Mouse (Mus musculus) bone marrow macrophage, adult 2 months (primary cell): ENCODE data around the gene Minos1.

ENCODE experiments used
- CTCF ChIP-seq: IDR thresholded peaks from 2 replicates; pipeline ENCODE4 v1.5.1; 2012; ENCODE audit warnings: low read depth, mild to moderate bottlenecking, low read length, moderate library complexity
- POLR2A ChIP-seq: IDR thresholded peaks from 2 replicates; pipeline ENCODE4 v1.6.1; 2012; ENCODE audit warnings: mild to moderate bottlenecking, low read depth, low read length, borderline replicate concordance

DNA sequence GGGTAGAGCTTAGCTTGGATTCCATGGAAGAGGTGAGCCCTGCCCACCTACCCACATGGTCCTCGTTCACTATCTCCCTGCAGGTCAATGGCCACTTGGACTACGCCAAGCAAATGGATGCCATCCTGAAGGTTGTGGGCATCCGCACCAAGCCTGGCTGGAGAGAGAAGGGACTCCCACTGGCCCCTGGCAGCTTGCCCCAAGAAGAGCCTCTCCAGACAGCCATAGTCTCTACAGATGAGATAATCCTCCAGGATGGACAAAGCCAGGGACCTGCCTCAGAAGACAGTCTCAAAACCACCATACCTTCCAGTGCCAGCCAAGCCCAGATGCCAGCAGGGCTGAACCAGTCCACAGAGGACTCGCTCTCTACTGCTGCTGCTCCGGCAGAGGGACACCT, 72.9 kb downstream of the Minos1 start:
- TF ChIP-seq CTCF (no peak), POLR2A (no peak)
